Mouse (Mus musculus) retina, postnatal 1 day (tissue): ENCODE measurements at regions not wholly inside any gene's neighbourhood (a gene's known extent, or its start where the extent isn't known, plus 50 kb on each side); places are given as distances from the start of the nearest gene placed in this dataset.

ENCODE experiments used
- DNase-seq: peaks from one replicate; pipeline ENCODE4 v3.0.0-alpha.2; 2012

DNA sequence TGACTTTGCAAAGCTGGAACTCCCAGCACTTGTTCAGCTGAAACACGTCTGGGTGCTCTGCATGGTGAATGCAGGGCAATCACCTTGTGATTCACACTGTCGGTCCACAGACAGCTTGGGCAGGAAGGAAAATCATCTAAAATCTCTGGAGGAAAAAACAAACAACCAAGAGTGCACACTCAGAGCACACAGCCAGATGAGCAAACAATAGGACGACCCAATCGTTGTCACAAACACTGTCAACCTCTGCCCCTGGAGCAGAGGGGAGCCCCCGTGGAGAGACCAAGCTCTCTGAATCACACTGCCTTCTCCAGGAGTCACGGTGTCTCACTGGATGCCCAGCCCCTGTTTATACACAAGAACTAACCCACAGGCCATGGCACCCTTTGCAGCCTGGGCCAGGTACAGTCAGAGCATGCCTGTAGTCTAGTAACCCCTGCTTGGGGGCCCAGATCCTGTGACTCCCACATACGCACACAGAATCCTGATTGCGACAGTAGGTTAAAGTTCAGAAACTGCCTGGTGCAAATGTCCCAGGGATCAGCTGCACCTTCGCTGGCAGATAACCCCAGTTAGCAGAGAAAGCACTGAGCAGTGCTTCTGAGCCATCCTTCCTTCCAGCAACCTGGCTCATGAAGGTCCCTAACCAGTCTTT lies 63.0 kb upstream of the Rreb1 start:
- DNase-seq = no peak

- no peak for DNase-seq
Observed at GRCm38 (mm10) chr13:37715770-37716693, 62.2 kb upstream of the Rreb1 start.

- DNase-seq = no peak
Observed at GRCm38 (mm10) chr13:37717793-37718192, 60.4 kb upstream of the Rreb1 start.

- no peak for DNase-seq
Observed at GRCm38 (mm10) chr13:37718364-37718763, 59.8 kb upstream of the Rreb1 start.
